Mouse (Mus musculus) c-Kit-positive CD71-positive TER-119-negative erythroid progenitor cells, embryonic 14.5 days (primary cell): ENCODE results near the gene H3f3a.

ENCODE experiments used
- DNase-seq: peaks from one replicate; pipeline ENCODE4 v3.0.0-alpha.2; 2013; ENCODE audit warnings: low read depth

H3f3a gene

GRCm38 (mm10) chr1:180757956-180758520, 55.7 kb downstream of the H3f3a start:
- DNase-seq: no peak

- DNase-seq: no peak
These were observed 56.3 kb downstream of the H3f3a start for GRCm38 (mm10) chr1:180757252-180757955.

GRCm38 (mm10) chr1:180756711-180757110, 57.0 kb downstream of the H3f3a start:
- DNase-seq: no peak

GRCm38 (mm10) chr1:180754376-180754775, 59.4 kb downstream of the H3f3a start:
- DNase-seq: no peak

GRCm38 (mm10) chr1:180752115-180752514, 61.6 kb downstream of the H3f3a start:
- DNase-seq: no peak
